ENCODE assay signal across 8 mouse cellular contexts in genomic region chr16:18586076-18586905, GRCm38 (mm10). TPM values are rescaled to one million over a fixed set of nuclear protein-coding genes. Genes with fewer than 3 reads are reported as not detected.
A peak's percentile ranks its signal among the peaks of the same experiment; 100 is the strongest.
DNase-seq lines count a peak whose midpoint lies in the region; ATAC-seq and TF ChIP-seq lines count a peak whose summit lies in the region.

No protein-coding gene starts in this region.

- no peak overlapping the region for H3K27ac ChIP-seq in forebrain, embryonic 16.5 days (ENCODE audit: low read length)
- H3K27ac ChIP-seq in liver, embryonic 16.5 days (ENCODE audit: low read length) = no peak overlapping the region

- H3K4me3 ChIP-seq in C2C12 (ENCODE audit: insufficient read depth, poor library complexity, severe bottlenecking) = peak overlapping the region; percentile 42
- H3K4me3 ChIP-seq in forebrain, embryonic 16.5 days (replicated peaks; ENCODE audit: low read length) = peak overlapping the region; percentile 38
- H3K4me3 ChIP-seq in liver, embryonic 16.5 days (ENCODE audit: low read depth, low read length) = peak overlapping the region; percentile 31; the same call in 1 of the 2 replicates

- peaks cover 2% of the 10 kb centered on the region for H3K79me3 ChIP-seq in C2C12 (ENCODE audit: low read depth)

- H3K36me3 ChIP-seq in C2C12 (ENCODE audit: control insufficient read depth, insufficient read depth) = peaks cover 17% of the 10 kb centered on the region
- H3K36me3 ChIP-seq in forebrain, embryonic 16.5 days (ENCODE audit: control insufficient read depth, insufficient read depth) = no peaks in the 10 kb centered on the region
- no peaks in the 10 kb centered on the region for H3K36me3 ChIP-seq in liver, embryonic 16.5 days (ENCODE audit: control insufficient read depth, insufficient read depth)

- TF ChIP-seq CTCF in C2C12 (IDR thresholded peaks at IDR 0.05; ENCODE audit: control insufficient read depth, insufficient read depth, insufficient read length) = no peak

- peak overlapping the region; percentile 91 for H3ac ChIP-seq in C2C12 (ENCODE audit: control insufficient read depth, insufficient read length, low read depth)

- peak; percentile 86 for DNase-seq in heart, adult 11 months
- no peak for DNase-seq in heart, postnatal 10 days
- no peak for DNase-seq in right cerebral cortex, postnatal 14 days
- DNase-seq in layer of hippocampus, postnatal 10 days (ENCODE audit: low spot score in 2 of 2) = no peak

- intact Hi-C loops in heart, postnatal 10 days (cut with DNase I) = no loop called here

- no peak overlapping the region for H3K9ac ChIP-seq in forebrain, embryonic 16.5 days (replicated peaks; ENCODE audit: low read depth, low read length)
- H3K9ac ChIP-seq in liver, embryonic 16.5 days (ENCODE audit: low read depth, low read length) = no peak overlapping the region

- no peaks in the 10 kb centered on the region for H3K27me3 ChIP-seq in C2C12 (ENCODE audit: control insufficient read depth, insufficient read depth, insufficient read length)
- peaks cover 95% of the 10 kb centered on the region for H3K27me3 ChIP-seq in forebrain, embryonic 16.5 days (replicated peaks; ENCODE audit: control insufficient read depth, insufficient read depth, low read length)
- H3K27me3 ChIP-seq in liver, embryonic 16.5 days (ENCODE audit: control insufficient read depth, insufficient read depth, low read depth, low read length) = peaks cover 100% of the 10 kb centered on the region

- peaks cover 35% of the 10 kb centered on the region for H3K4me1 ChIP-seq in forebrain, embryonic 16.5 days (replicated peaks; ENCODE audit: control insufficient read depth, insufficient read depth, low read length)
- H3K4me1 ChIP-seq in liver, embryonic 16.5 days (ENCODE audit: control insufficient read depth, low read depth, low read length) = peaks cover 4% of the 10 kb centered on the region

- WGBS in forebrain, embryonic 16.5 days = 1% methylated on average over 77 of the region's 83 CpGs
- WGBS in liver, embryonic 16.5 days (ENCODE audit: insufficient replicate concordance) = 2% methylated on average over 68 of the region's 83 CpGs

- H3K9me3 ChIP-seq in forebrain, embryonic 16.5 days (ENCODE audit: control insufficient read depth, low read length) = no peaks in the 10 kb centered on the region
- H3K9me3 ChIP-seq in liver, embryonic 16.5 days (replicated peaks; ENCODE audit: control insufficient read depth, low read length) = no peaks in the 10 kb centered on the region

- peaks cover 18% of the 10 kb centered on the region for H3K79me2 ChIP-seq in C2C12 (ENCODE audit: control insufficient read depth, insufficient read depth)

- peak overlapping the region; percentile 52 for H3K4me2 ChIP-seq in forebrain, embryonic 16.5 days (ENCODE audit: low read length)
- H3K4me2 ChIP-seq in liver, embryonic 16.5 days (ENCODE audit: low read depth, low read length) = peak overlapping the region; percentile 41

- ATAC-seq in forebrain, embryonic 16.5 days = no peak
- no peak for ATAC-seq in liver, embryonic 16.5 days (ENCODE audit: low read depth)
- no peak for ATAC-seq in monocyte, adult 5-6 weeks (replicated peaks; ENCODE audit: insufficient number of reproducible peaks, low FRiP score, low TSS enrichment, poor library complexity, severe bottlenecking)

TF ChIP-seq in C2C12, 6 proteins besides CTCF, POLR2A, EP300 and RAD21:
- TF ChIP-seq FOSL1 (IDR thresholded peaks at IDR 0.05; ENCODE audit: insufficient read depth, low read length, poor library complexity, severe bottlenecking) = no peak
- no peak for TF ChIP-seq MYOG (IDR thresholded peaks at IDR 0.05; ENCODE audit: control insufficient read depth, extremely low read depth, insufficient read length)
- no peak for TF ChIP-seq CEBPB (IDR thresholded peaks at IDR 0.05; ENCODE audit: low read depth)

RNA-seq across cellular contexts. Expression of gene Tbx1, which starts 4.2 kb away (rescaled TPM):
- total RNA-seq in heart, postnatal 10 days (2021) = 1 to 10 TPM in 1 of 2 experiments, under 1 TPM in 1; 0.57 to 1.1 TPM
- polyA plus RNA-seq in C2C12 (2012; fragmentation: generic; extraction: Trizol) = 12.1 TPM
- 0.28 and 0.56 TPM in 2 replicates for polyA plus RNA-seq in forebrain, embryonic 16.5 days (2015; fragmentation: Nextera tagmentation; extraction: Ambion mirVana)
- 0.07 TPM in 1 of 2 replicates, not detected in the other for polyA plus RNA-seq in liver, embryonic 16.5 days (2015; fragmentation: Nextera tagmentation; extraction: Ambion mirVana)
- total RNA-seq in layer of hippocampus, postnatal 10 days (2021) = 1 to 10 TPM; 1.9 to 2.7 TPM
- total RNA-seq in monocyte, adult 5-6 weeks (2017) = not detected in 3 replicates

RNA-seq across cellular contexts. Expression of gene Gp1bb, which starts 35.9 kb away (rescaled TPM):
- total RNA-seq in heart, postnatal 10 days (2021) = 1 to 10 TPM in 1 of 2 experiments, under 1 TPM in 1; 0.77 to 1.2 TPM
- 6.4 TPM for polyA plus RNA-seq in C2C12 (2012; fragmentation: generic; extraction: Trizol)
- polyA plus RNA-seq in forebrain, embryonic 16.5 days (2015; fragmentation: Nextera tagmentation; extraction: Ambion mirVana) = 8.0 and 9.5 TPM in 2 replicates
- polyA plus RNA-seq in liver, embryonic 16.5 days (2015; fragmentation: Nextera tagmentation; extraction: Ambion mirVana) = 13.9 and 18.2 TPM in 2 replicates
- total RNA-seq in layer of hippocampus, postnatal 10 days (2021) = 1 to 10 TPM; 4.9 to 5.4 TPM
- 2.5 to 12.9 TPM in 2 of 3 replicates, not detected in the other for total RNA-seq in monocyte, adult 5-6 weeks (2017)

RNA-seq across cellular contexts. Expression of gene Gm49601, which starts 39.9 kb away (rescaled TPM):
- total RNA-seq in heart, postnatal 10 days (2021) = 1 to 10 TPM; 2.2 to 4.1 TPM
- 5.3 TPM for polyA plus RNA-seq in C2C12 (2012; fragmentation: generic; extraction: Trizol)
- polyA plus RNA-seq in forebrain, embryonic 16.5 days (2015; fragmentation: Nextera tagmentation; extraction: Ambion mirVana) = 16.9 and 23.4 TPM in 2 replicates
- polyA plus RNA-seq in liver, embryonic 16.5 days (2015; fragmentation: Nextera tagmentation; extraction: Ambion mirVana) = 0.28 and 0.55 TPM in 2 replicates
- 10 to 100 TPM; 84.8 to 98.2 TPM for total RNA-seq in layer of hippocampus, postnatal 10 days (2021)
- 1.0 to 7.6 TPM in 2 of 3 replicates, not detected in the other for total RNA-seq in monocyte, adult 5-6 weeks (2017)

RNA-seq across cellular contexts. Expression of gene Sept5, which starts 43.5 kb away (rescaled TPM):
- 10 to 100 TPM; 11.3 to 11.6 TPM for total RNA-seq in heart, postnatal 10 days (2021)
- polyA plus RNA-seq in C2C12 (2012; fragmentation: generic; extraction: Trizol) = 74.2 TPM
- polyA plus RNA-seq in forebrain, embryonic 16.5 days (2015; fragmentation: Nextera tagmentation; extraction: Ambion mirVana) = 216 and 228 TPM in 2 replicates
- 3.0 and 4.2 TPM in 2 replicates for polyA plus RNA-seq in liver, embryonic 16.5 days (2015; fragmentation: Nextera tagmentation; extraction: Ambion mirVana)
- 100 to 1,000 TPM; 543 to 588 TPM for total RNA-seq in layer of hippocampus, postnatal 10 days (2021)
- 1.5 to 6.3 TPM (median 4.2 TPM) in 3 replicates for total RNA-seq in monocyte, adult 5-6 weeks (2017)

Comparison
In these comparisons a context has a peak if more than half of its experiments do, and no peak if none do; other contexts are left out.
1. RNA of gene Gm49601, which starts 39.9 kb away (total RNA-seq): 84.8 to 98.2 TPM in layer of hippocampus, postnatal 10 days; 2.2 to 4.1 TPM in heart, postnatal 10 days and 1.0 to 7.6 TPM in monocyte, adult 5-6 weeks; every median in the first group is over 10 times any median in the second.
2. Peak in every context shown above with its lines, with median percentiles within 50 percentile points of each other: H3K4me3 ChIP-seq.